Mouse (Mus musculus): ENCODE measurements around the gene Myh13.

Gene Myh13

GRCm38 (mm10) chr11:67321358-67321757, at the start of gene Myh13:
Gene Myh13, plus strand, starts transcription at chr11:67321658.
- DNase-seq (ENCODE audit: low spot score in 2 of 2), result no peak

DNA sequence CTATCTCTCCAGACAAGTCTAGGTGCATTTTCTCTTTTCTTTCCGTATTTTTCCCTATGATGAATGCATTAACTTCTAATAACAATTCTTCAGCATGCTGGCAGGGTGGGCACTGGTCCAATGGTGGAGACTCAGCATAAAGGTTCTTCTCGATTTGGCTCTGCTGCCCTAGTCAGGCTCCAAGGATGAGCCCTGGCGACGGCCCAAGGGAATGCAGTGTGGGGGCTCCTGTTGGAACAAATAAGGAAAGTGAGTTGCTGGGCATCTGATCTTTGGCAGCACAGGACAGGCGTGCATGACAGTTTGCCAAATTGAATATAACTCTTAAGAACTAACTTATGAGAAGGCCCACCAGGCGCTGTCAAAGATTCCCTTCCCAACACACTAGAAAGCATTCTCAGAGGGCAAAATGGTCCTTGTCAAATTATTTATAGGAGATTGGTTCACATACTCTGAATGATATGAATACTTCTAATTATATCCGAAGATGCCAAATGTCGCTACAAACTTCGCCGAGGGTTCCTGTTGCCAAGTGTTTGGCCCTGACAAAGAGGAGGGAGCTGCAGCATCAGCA, 44.8 kb upstream of the Myh13 start, which contains the start of gene Myh8:
Gene Myh8, plus strand, starts transcription at position 524 of the 574 bp plus-strand sequence.
- DNase-seq (ENCODE audit: low spot score in 2 of 2), result no peak

- no peak for DNase-seq (ENCODE audit: low spot score in 2 of 2)
Observed at GRCm38 (mm10) chr11:67293440-67293839, 28.0 kb upstream of the Myh13 start.

DNA sequence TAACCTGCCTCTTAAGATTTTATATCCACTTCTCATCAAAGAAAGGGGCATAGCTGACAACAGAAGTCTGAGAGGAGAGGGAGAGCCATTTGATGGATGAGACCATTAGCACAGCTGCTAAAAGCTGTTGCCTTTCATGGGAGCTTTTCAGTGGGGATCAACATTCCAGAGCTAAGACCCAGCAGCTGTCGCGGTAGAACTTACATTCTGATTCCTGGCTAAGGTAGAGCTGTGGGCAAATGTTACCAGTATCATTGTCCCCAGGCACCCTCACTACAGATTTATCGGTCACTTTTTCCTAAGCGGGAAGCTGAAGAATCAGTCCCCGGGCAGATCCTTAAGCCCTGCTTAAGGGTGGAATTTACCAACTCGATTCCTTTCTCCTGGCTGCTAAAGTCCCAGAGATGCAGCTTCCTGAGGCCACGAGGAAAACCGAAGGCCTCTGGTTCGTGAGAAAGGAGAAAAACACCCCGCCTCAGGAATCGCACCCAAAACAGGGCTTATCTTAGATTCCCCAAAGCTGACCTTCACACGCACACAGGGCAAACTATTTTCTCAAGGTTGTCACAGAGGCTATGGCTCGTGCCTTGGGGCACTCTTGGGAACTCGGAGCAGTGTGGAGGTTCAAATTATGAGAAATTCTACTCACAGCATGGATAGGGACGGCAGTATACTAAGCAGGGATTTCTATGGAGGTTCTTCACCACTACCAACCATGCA, 7.6 kb upstream of the Myh13 start:
- no peak for DNase-seq (ENCODE audit: low spot score in 2 of 2)

- DNase-seq (ENCODE audit: low spot score in 2 of 2), result no peak
Observed at GRCm38 (mm10) chr11:67326536-67326935, 5.1 kb downstream of the Myh13 start.

DNA sequence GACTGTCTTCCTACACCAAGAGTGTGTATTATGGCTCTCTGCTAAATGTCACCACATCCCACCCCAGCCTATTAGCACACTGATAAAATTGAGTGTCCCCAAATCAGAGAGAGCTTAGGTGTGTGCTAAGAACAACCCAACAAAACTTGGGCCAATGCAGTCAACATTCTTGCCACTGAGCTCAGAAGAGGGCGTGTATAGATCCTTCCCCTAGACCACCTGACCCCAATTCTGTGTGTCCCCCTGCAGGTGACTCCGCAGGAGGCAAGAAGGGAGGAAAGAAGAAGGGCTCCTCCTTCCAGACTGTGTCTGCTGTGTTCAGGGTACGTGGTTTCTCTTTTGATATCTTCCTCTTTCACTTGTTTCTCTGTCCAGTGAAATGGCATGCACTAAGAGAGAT, 23.1 kb downstream of the Myh13 start:
- DNase-seq (ENCODE audit: low spot score in 2 of 2), result no peak

- DNase-seq (ENCODE audit: low spot score in 2 of 2), result no peak
Observed at GRCm38 (mm10) chr11:67345186-67345855, 23.9 kb downstream of the Myh13 start.

DNA sequence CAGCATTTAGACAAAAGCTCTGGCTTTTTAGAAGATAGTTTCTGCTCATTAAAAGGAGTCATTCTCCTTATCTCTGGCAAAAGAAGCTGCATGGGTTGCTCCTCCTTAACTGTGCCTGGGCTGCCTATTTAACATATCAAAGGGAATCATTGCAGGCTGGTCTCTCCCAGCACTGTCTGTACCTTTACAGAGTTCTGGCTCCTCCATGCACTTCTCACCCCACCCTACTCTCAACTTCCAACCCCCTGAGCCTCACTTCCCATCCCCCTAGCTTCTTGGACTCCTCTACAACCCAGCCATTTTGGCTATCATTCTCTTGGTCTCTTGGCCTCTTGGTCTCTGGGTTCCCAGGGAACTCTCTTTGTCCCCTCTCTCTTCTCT, 24.4 kb downstream of the Myh13 start:
- DNase-seq (ENCODE audit: low spot score in 2 of 2), result no peak

DNA sequence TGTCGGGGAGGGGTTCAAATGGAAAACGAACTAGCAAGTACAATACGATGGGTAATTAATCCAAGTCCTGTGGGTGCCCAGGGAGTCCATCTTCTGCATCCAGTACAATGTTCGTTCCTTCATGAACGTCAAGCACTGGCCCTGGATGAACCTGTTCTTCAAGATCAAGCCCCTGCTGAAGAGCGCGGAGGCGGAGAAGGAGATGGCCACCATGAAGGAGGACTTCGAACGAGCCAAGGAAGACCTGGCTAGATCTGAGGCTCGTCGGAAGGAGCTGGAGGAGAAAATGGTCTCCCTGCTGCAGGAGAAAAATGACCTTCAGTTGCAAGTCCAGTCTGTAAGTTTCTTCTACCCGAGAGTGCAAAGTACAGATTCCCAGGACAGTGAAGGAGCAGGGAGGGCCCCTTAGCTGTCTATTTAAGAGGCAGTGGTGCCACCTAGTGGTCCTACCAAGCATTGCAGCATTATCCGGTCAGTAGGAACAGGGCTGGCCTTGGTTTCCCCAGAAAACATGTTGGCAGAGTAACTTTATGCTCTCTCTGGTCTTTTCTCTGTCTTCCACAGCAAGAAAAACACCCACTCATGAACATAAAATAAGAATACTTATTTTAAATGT, 28.8 kb downstream of the Myh13 start:
- DNase-seq (ENCODE audit: low spot score in 2 of 2), result peak; percentile 82 to 85

- no peak for DNase-seq (ENCODE audit: low spot score in 2 of 2)
Observed at GRCm38 (mm10) chr11:67353011-67353410, 31.6 kb downstream of the Myh13 start.

- no peak for DNase-seq (ENCODE audit: low spot score in 2 of 2)
Observed at GRCm38 (mm10) chr11:67358031-67358430, 36.6 kb downstream of the Myh13 start.

GRCm38 (mm10) chr11:67362236-67362635, 40.8 kb downstream of the Myh13 start:
- no peak for DNase-seq (ENCODE audit: low spot score in 2 of 2)

GRCm38 (mm10) chr11:67364551-67364950, 43.1 kb downstream of the Myh13 start:
- no peak for DNase-seq (ENCODE audit: low spot score in 2 of 2)

- DNase-seq (ENCODE audit: low spot score in 2 of 2), result no peak
Observed at GRCm38 (mm10) chr11:67364986-67365721, 43.7 kb downstream of the Myh13 start.

DNA sequence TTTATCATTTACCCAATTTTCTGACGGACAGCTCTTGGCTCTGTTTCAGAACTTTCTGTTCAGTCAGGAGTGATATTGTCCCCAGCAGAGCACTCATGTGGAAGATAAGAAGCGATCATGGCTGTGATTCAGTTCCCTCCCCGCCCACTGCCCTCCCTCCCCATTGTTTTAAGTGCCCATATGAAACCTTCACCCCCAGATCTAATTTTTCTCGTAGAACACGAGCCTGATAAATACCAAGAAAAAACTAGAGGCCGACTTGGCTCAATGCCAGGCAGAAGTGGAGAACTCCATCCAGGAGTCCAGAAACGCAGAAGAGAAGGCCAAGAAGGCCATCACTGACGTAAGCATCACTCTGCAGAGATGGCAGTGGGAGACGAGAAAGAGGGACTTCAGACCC, 45.5 kb downstream of the Myh13 start:
- DNase-seq (ENCODE audit: low spot score in 2 of 2), result no peak

DNA sequence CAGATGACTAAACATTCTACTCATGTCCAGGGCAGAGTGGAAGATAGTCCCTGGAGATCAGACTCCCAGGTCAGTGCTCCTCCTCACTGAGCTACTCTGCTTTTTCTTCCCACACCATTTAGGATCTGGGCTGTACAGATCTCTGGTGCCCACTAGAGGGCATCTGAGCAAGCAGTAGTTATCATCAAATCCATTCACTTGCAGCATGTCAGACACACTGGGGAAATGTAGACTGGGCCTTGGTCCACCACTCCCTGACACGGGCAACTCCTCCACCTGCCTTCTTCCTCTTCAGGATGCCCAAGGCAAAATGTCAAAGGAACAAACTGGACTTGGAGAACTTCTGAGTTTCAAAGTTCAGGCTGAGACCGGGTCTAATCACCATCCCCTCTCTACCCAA, 51.9 kb downstream of the Myh13 start:
- DNase-seq (ENCODE audit: low spot score in 2 of 2), result no peak

GRCm38 (mm10) chr11:67376308-67376707, 54.9 kb downstream of the Myh13 start:
- DNase-seq (ENCODE audit: low spot score in 2 of 2), result no peak

DNA sequence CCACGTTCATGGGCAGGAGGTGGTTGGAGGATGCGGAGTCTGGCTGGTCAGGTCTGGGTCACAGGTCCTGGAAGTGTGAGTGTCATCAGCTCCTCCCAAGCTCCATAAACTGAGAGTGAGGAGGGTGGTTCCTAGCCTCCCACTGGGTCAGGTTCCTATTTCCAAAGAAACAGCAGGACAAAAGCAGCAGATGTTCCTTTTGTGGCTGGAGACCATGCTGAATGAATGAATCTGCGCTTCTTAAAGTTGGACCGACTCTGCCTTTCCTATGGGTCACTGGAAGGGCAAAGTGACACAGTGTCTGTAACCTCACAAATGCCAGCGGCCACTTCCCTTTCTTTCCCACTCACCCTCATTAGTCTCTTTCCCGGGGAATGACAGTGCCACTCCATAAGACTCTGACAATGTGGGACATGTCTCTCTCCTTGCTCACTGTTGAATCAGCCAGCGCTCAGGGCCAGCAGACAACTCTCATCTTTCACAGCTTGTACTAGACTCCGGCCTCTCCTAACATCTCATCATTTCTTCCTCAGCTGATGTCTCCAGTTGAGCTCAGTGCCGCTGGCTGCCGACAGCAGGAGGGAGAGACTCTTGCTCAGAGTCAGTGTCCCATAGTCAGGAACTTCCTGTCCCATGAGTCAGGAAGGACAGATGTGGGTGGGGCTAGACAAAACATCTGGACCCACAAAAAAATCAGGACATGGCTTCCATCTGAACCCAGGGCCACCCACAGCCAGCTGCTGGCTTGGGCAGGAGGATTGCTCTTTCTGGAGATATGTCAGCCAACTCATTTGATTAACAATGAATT, 58.4 kb downstream of the Myh13 start:
- no peak for DNase-seq (ENCODE audit: low spot score in 2 of 2)

GRCm38 (mm10) chr11:67381833-67382232, 60.4 kb downstream of the Myh13 start:
- DNase-seq (ENCODE audit: low spot score in 2 of 2), result no peak

- no peak for DNase-seq (ENCODE audit: low spot score in 2 of 2)
Observed at GRCm38 (mm10) chr11:67384653-67385052, 63.2 kb downstream of the Myh13 start.

GRCm38 (mm10) chr11:67386815-67387415, 65.5 kb downstream of the Myh13 start:
- DNase-seq (ENCODE audit: low spot score in 2 of 2), result no peak
